Mouse (Mus musculus): Measurements from ENCODE around the gene Acoxl.

DNA sequence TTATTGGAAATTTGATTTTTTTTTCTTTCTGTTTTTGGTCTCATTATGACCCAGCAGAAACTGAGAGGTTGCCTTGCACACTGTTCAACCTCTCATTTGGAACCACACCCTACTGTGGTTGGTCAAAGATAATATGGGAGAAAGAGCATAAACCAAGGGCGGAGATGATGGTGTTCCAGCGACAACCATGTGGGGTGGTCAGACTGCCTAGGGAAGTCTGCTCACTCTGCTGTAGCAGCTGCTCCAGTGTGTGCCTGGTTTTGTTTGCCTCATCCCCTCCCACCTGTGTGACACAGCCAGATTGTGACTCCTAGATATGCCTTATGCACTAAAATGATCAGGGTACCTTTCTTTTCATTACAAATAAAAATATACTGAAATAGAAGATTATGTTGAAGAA lies 130.3 kb downstream of the Acoxl start:
- TF ChIP-seq POLR2A (IDR thresholded peaks at IDR 0.05; ENCODE audit: low read depth, low read length) (no peak), CTCF (IDR thresholded peaks at IDR 0.05; ENCODE audit: borderline replicate concordance, insufficient read depth, low read length) (no peak)
